Mouse (Mus musculus) liver, adult 2 months (tissue): ENCODE measurements at regions not wholly inside any gene's neighbourhood (a gene's known extent, or its start where the extent isn't known, plus 50 kb on each side); places are given as distances from the start of the nearest gene placed in this dataset.

Source experiments
- CTCF ChIP-seq: fragments of 200-500 bp; IDR thresholded peaks from 2 replicates; pipeline ENCODE4 v1.5.1; 2011; ENCODE audit warnings: low read depth, low read length, control low read depth
- POLR2A ChIP-seq: fragments of 200-500 bp; IDR thresholded peaks from 2 replicates; pipeline ENCODE4 v1.6.1; 2011; ENCODE audit warnings: low read length, control low read depth; ENCODE audit not compliant: insufficient read depth; ENCODE audit errors: extremely low read depth

GRCm38 (mm10) chr6:22591592-22591991 is 235.5 kb upstream of the Fam3c start:
- TF ChIP-seq CTCF, result no peak
- no peak for TF ChIP-seq POLR2A
